Comparison of ENCODE assay signal across 16 mouse cellular contexts in genomic region chr10:7133005-7133404, GRCm38 (mm10).
"Had no signal": no experiment of that assay in that cellular context is flagged by ENCODE, and none has a peak within 500 bp of the region (broad histone marks: within the 10 kb centered on the region; RNA-seq: fewer than 3 reads in every experiment).

No protein-coding gene starts in this region.

- H3K27ac ChIP-seq: neural tube, embryonic 13.5 days; neural tube, embryonic 15.5 days; stomach, embryonic 15.5 days; stomach, postnatal 0 days had no signal

- H3K27me3 ChIP-seq: neural tube, embryonic 13.5 days; neural tube, embryonic 15.5 days; stomach, embryonic 15.5 days had no signal

- H3K9me3 ChIP-seq: neural tube, embryonic 13.5 days; neural tube, embryonic 15.5 days; stomach, embryonic 15.5 days had no signal

- H3K36me3 ChIP-seq: neural tube, embryonic 13.5 days; neural tube, embryonic 15.5 days had no signal

- H3K9ac ChIP-seq: neural tube, embryonic 13.5 days; neural tube, embryonic 15.5 days; stomach, embryonic 15.5 days had no signal

- DNase-seq: retina, postnatal 1 day; right cerebral cortex, adult 18-20 months; right cerebral cortex, postnatal 14 days; right cerebral cortex, postnatal 25 days; right cerebral cortex, postnatal 4 days; spleen, adult 18-20 months; thymus, adult 18-20 months; thymus, adult 2 months; thymus, postnatal 14 days; thymus, postnatal 25 days; thymus, postnatal 36 days; thymus, postnatal 4 days had no signal

- H3K4me3 ChIP-seq: neural tube, embryonic 13.5 days; neural tube, embryonic 15.5 days; stomach, embryonic 15.5 days had no signal

- H3K4me2 ChIP-seq: neural tube, embryonic 13.5 days; neural tube, embryonic 15.5 days; stomach, embryonic 15.5 days had no signal
